Mouse (Mus musculus): Measurements from ENCODE around the gene St6gal1.

St6gal1 gene

DNA sequence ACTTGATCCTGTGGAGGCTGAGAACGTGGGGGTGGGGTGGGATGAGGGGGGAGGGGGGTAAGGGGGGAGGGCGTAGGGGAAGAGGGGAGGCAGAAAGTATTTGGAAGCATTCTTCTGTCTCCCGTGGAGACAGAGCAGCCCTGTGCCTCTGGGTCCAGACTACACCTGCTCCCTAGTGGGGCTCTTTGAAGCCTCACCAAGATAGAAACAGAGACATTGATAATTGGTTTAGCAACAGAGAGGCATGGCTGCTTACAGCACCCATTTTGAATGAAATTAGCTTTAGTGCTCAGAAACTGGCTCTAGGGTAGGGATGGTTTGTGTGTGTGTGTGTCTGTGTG lies 46.3 kb downstream of the St6gal1 start:
- in situ Hi-C loops (cut with MboI; ENCODE audit: unreplicated experiment in 2 of 2): loop anchor here (5.0 kb wide), 2 partner anchors 39 to 44 kb away; no protein-coding TSS in a partner anchor

DNA sequence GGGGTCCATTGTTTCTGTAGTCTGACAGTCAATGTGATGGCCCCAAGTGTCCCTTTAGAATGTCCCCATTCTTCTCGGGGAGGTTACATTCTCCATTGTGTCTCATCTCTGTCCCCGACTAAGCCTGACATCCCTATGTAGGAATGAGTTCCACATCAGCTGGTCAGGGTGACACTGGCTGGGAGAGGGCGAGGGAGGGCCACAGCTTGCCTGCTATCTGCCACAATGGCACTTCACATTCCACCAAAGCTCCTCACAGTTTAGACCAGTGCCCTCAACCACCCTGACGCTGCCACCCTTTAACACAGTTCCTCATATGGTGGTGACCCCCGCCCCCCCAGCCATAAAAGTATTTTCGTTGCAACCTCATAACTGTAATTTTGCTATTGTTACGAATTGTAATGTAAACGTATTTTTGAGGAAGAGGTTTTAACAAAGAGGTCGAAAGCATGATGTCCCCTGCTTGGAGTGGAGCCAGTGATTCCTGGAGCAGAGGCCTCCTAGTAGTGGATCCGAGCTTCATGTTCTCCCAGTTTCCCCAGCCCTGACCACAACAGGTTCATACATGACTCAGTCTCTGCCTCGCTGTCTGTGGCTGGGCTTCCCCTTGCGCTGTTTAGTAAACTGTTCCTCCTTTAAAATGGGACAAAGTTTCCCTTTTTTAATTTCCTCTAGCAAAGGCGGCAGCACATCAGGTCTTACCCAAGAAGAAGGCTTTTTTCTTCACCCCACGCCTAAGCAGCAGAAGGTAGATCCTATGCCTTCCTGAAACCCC lies 47.4 kb downstream of the St6gal1 start:
- in situ Hi-C loops (cut with MboI; ENCODE audit: unreplicated experiment in 2 of 2): loop anchor here (5.0 kb wide), 2 partner anchors 40 to 45 kb away; no protein-coding TSS in a partner anchor

DNA sequence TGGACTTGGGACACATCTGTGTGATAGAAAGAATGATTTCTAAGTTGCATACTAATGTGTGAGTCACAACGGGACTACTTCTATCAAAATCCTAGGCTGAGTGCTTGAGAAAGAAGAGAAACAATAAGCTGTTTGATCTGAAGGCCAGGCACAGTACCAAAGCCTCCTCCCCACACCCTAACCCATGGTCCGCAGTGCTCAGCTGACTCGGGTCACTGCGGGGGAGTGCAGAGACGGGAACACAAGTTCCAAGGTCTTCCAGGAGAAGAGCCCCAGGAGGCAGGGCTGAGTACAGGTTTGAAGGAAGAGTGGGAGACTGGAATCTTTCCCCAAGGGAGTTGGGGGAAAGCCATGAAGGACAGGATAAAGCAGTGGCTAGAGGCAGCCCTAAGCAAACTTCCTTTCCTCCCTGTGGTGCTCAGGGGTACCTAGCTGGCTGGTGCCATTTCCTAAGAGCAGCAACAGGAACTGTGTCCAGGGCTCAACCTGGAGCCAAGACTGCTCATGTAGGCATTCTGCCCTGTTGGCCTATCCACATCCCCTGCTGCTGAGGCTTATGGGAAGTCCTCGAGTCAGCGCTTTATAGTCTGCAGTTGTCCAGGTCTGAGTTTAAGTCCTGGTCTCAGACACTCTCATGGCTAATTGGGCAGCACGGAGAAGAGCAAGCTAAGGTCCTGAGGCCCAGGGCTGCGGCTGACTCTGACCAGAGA lies 48.1 kb downstream of the St6gal1 start:
- in situ Hi-C loops (cut with MboI; ENCODE audit: unreplicated experiment in 2 of 2): loop anchor here (5.0 kb wide), 2 partner anchors 40 to 45 kb away; no protein-coding TSS in a partner anchor

DNA sequence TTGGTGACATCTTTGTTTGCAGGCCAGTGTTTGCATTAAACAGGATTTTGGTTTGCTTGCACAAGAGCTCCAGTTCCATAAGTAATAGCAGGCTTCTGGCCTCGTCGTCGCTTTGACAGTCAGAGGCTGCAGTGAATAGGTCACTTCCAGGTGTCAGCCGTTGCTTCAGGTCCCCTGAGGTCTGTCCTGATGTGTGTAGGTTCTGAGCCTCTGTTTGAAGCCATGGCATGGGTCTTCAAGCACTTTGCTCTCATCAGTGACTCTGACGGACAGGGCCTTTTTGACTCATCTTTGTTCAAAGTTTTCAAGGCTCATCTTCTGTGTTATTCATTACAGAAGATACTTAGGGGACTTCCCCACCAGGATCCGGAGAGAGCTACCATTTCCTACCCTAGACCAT lies 49.5 kb downstream of the St6gal1 start:
- in situ Hi-C loops (cut with MboI; ENCODE audit: unreplicated experiment in 2 of 2): loop anchor here (5.0 kb wide), 2 partner anchors 42 to 47 kb away; no protein-coding TSS in a partner anchor

DNA sequence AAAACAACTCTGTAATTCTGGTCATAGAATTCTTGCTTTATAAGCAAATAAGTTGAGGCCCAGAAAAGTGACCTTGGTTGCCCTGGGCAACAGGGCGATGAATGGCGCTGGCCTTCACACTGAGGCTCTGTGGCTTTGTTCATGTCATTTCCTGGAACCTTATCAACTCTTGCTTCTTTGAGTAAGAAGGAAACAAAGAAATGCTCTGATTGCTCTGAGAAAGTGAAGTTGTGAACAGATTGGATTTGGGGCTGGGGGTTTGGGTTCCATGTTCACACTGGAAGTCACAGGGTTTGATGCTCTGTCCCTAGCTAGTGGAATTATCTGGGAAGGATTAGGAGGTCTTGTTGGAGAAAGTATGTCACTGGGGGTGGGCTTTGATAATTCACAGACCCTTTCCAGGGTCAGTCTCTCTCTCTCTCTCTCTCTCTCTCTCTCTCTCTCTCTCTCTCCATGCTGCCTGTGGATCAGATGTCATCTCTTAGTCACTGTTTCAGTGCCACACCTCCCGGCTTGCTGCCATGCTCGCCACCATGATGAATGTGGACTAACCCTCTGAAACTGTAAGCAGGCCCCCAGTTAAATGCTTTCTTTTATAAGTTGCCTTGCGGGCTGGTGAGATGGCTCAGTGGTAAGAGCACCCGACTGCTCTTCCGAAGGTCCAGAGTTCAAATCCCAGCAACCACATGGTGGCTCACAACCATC lies 50.2 kb downstream of the St6gal1 start:
- in situ Hi-C loops (cut with MboI; ENCODE audit: unreplicated experiment in 2 of 2): loop anchor here (5.0 kb wide), 2 partner anchors 42 to 47 kb away; no protein-coding TSS in a partner anchor

DNA sequence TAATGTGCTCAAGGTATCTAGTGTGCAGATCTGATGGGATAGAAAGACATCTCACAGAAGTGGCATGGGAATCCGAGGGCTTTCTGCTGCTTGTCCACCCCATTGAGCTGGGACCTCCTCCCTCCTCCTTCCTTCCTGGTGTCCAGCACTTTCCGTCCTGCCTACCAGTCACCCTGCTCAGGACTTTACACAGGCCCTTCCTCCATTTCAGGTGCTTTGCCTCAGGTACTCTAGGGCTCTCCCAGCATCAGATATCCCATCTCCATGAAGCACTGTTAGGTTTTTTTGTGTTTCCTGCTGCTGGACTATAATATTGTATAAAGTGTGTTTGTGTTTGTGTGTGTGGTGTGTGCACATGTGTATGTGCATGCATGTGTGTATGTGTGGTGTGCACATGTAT lies 51.1 kb downstream of the St6gal1 start:
- in situ Hi-C loops (cut with MboI; ENCODE audit: unreplicated experiment in 2 of 2): no loop called here

DNA sequence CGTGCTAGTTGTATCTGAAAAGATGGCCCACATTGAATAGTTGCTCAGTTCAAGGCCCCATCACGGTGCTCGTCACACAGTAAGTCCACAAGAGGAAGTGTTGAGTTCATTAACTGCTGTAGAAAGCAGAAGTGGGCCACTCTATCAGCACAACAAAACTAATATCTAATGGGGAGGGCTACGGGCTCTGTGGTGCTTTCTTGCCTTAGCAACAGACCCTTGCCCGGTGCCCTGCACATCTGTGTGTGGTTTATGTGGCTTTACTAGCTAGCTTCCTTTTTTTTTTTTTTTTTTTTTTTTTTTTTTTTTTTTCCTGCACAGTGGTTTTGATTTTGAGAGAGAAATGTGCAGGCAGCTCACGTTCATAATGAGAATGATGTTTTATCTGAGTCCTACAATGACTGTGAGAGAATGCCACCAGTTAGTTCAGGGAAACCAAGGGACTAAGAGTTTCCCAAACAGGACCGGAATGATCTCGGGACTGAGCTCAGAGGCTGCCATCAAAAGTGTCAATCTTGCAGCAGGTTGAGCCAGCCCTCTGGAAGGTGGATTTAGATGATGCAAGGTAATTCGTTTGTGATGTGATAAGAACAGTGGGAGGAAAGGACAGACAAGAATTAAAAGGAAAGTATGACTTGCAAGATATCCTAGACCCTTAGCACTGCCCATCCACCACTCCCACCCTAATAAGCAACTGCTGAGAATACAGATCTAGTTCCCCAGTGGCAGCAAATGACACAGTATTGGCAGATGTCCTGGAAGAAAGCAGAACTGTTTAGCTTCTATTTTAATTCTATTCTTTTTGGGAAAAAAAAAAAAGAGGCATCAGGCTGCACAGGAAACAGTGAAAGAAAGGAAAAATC lies 55.6 kb downstream of the St6gal1 start:
- in situ Hi-C loops (cut with MboI; ENCODE audit: unreplicated experiment in 2 of 2): loop anchor here (5.0 to 10.0 kb wide), 3 partner anchors 42 to 135 kb away; partner anchors contain the start of gene Adipoq (in 1 of the 2)

DNA sequence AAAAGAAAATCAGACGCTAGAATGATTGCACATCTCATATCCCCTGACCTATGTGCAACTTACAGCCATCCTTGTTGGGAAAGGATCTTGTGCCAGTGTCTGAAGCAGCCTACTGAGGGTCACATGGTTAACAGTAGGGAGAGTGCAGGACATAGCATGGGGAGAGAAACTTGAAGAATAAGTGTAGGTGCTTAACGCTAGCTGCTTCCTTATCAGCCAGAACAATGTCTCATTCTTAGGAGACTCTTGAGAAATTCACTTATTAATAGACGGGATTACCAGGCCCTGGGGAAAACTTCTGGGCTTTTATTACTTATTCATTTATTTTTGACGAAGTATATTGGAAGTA lies 56.2 kb downstream of the St6gal1 start:
- in situ Hi-C loops (cut with MboI; ENCODE audit: unreplicated experiment in 2 of 2): loop anchor here (5.0 to 10.0 kb wide), 3 partner anchors 42 to 136 kb away; partner anchors contain the start of gene Adipoq (in 1 of the 2)

DNA sequence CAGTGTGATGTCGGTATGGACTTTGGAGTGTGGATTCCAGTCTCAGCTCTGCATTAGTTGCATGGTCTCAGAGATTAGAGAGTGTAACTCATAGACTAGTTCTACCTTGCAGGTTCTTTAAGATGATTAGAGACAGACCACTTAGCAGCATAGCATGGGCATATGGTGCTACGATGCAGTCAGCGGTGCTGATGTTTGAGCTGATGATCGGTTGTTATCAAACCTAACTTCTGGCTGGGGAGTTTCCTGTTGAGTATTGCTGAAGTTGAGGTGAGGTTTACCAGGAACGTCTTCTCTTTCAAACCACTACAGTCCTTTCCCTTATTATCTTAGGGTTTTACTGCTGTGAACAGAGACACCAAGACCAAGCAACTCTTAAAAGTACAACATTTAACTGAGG lies 57.7 kb downstream of the St6gal1 start:
- in situ Hi-C loops (cut with MboI; ENCODE audit: unreplicated experiment in 2 of 2): loop anchor here (5.0 to 10.0 kb wide), 3 partner anchors 40 to 137 kb away; partner anchors contain the start of gene Adipoq (in 1 of the 2)

DNA sequence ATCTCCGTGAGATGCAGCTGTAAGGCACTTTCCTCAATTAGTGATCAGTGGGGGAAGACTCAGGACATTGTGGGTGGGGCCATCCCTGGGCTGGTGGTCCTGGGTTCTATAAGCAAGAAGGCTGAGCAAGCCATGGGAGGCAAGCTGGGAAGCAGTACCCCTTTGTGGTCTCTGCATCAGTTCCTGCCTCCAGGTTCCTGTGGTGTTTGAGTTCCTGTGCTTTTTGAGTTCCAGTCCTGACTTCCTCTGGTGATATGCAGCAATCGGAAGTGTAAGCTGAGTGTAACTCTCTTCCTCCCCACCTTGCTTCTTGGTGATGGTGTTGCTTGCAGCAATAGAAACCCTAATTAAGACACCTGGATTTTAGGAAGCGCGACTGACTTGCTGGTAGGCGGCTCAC lies 58.4 kb downstream of the St6gal1 start:
- in situ Hi-C loops (cut with MboI; ENCODE audit: unreplicated experiment in 2 of 2): loop anchor here (5.0 to 10.0 kb wide), 3 partner anchors 39 to 138 kb away; partner anchors contain the start of gene Adipoq (in 1 of the 2)

DNA sequence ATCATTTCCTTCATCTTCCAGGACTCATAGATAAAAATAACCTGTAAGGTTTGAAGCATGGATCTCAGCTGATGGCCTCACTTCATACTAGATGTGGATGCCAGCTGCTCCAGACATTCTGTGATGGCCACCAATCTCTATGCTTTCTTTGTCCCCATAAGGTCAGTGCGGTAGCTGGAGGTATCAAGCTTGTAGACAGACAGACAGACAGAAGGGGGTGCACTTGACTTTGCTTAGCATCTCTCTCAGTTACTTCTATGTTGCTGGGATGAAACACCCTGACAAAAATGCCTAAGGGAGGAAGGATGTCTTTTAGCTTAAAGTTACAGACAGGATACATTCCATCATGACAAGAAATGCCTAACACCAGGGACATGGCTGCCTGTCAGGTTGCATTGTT lies 59.1 kb downstream of the St6gal1 start:
- in situ Hi-C loops (cut with MboI; ENCODE audit: unreplicated experiment in 2 of 2): loop anchor here (5.0 to 10.0 kb wide), 3 partner anchors 39 to 139 kb away; partner anchors contain the start of gene Adipoq (in 1 of the 2)

DNA sequence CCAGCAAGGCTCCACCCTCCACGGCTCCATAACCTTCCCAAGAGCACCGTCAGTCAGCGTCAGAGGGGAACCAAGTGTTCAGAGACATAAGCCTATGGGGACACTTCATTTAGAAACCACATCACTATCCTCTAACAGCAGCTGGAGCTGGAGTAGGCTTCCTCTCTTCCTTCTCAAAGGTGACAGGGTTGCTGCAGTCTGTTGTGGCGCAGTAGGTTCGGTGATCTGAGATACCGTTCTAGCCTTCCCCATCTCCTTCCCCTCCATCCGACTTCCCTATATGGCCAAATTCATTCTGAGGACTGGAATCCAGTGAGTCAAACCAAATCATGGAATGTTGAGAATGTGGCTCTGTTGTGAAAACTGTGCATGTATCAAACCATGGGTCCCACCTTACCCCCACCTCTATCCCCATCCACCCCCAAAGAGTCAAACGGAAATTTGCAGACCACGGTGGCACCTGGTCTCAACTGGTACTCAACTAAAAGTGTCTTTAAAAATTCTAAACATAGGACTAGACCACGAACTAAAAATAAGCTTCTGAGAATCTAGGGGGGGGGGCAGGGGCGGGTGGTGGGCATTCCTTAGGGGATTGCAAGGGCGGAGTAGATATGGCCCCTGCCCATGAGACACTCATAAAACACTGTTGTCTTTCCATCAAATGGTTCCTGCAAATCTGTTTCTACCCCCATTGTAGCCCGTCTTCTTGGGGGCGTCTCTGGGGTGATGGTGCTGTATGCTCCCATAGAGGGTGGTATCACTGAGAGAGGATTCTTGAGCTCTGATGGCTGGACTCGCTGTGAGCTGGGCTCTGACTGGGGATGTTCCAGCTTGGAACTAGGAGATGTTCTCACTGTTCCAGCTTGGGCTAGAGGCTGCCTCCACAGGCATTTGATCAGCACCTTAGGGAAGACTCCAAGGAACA lies 60.2 kb downstream of the St6gal1 start:
- in situ Hi-C loops (cut with MboI; ENCODE audit: unreplicated experiment in 2 of 2): loop anchor here (5.0 to 10.0 kb wide), 5 partner anchors 38 to 140 kb away; partner anchors contain the start of gene Adipoq (in 1 of the 2)

DNA sequence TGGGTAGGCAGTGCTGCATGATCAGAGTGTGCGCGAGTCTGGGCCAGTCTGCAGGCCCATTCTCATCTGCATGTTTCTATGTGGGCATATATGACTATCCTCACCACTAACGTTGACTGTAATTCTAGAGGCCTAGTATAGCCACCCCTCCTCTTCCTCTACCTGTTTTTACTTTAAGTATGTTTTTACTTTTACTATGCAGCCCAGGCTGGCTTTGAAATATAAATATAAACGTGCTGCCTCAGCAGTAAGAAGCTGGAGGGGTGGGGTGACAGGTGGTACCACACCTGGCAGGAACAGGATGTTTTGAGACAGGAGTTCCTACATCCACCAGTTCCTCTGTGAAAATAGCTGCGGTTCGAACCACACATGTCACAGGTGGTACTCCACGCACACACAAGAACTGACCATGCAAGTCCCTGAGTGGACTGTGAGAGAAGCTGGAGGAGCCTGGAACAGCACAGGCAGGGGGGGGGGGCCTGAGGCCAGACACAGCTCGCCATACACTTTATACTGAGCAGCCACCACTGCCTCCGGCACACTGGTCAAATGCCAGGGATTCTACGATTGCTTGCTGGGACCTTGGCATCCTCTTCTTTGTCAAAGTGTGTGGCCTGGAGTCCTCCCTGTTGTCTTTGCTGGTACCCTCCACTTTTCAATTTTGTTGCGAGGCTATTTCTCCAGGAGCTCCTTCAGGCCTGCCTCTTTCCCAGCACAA lies 62.0 kb downstream of the St6gal1 start:
- in situ Hi-C loops (cut with MboI; ENCODE audit: unreplicated experiment in 2 of 2): loop anchor here (5.0 to 10.0 kb wide), 4 partner anchors 86 to 142 kb away; partner anchors contain the start of gene Adipoq (in 1 of the 2)

DNA sequence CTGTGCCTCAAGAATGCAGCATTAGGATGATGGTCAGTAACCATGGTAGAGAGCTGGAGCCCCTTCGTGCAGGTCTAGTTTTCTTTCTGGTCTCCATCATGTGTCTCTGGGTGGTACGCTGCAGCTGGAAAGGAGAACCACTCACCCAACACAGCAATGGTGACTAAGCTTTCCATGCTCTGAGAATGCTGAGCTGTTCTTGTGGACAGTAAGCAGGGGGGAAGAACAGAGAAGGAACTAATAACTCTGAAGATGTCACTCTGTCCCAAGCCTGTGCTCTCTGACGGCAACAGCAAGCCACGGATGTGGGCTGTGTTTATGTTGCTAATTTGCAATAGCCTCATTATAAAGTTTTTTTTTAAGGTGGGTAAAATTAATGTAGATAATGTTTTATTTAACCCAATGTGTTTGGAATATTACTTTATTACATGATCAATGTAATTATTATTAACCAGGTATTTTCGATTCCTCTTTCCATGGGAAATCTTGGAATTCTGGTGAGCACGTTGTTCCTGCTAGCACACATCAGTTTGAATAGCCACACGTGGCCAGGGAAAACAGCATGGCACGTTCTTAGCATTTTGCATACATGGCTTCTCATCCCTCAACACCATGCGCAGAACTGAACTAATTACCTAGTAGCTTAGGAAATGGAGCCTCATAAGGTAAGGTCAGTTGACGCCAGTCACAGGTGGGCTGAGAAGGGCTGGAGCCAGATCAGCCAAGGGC lies 62.9 kb downstream of the St6gal1 start:
- in situ Hi-C loops (cut with MboI; ENCODE audit: unreplicated experiment in 2 of 2): loop anchor here (5.0 to 10.0 kb wide), 4 partner anchors 85 to 143 kb away; partner anchors contain the start of gene Adipoq (in 1 of the 2)

DNA sequence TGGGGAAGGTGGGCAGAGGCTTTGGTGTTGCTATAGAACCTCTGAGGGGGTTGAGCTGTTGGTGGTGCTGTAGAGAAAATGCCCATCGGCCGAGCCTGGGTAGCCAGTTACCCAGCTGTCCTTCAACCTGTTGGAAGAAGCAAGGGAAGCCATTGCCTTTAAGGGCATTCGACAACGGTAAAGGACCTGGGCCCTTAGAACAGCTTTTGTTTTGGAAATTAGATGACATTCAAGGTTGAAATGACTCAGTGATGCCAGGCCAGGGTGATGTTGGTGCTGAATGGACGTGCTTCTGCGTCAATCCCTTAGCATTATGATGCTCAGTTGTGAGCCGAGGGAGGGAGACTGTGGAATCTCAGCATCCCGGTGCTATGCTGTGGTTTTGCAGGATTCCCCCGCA lies 63.6 kb downstream of the St6gal1 start:
- in situ Hi-C loops (cut with MboI; ENCODE audit: unreplicated experiment in 2 of 2): loop anchor here (5.0 to 10.0 kb wide), 4 partner anchors 84 to 143 kb away; partner anchors contain the start of gene Adipoq (in 1 of the 2)

DNA sequence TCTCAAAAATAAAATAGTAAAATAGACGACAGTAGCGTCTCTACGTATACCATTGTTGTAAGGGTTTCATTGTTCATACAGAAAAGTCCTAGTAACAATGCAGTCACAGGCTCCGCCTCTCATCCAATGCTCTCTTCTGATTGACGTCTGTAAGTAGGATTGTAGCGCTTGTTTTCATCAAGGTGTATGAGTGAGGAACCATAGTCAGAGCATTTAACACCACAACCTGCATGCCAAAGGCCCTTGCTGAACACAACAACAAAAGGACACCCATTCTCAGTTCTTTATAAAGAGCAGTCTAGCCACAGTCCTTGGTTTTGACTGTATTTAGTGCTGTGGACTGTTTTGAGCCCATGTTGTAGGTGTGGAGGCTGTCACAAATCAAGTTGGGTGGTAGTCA lies 64.9 kb downstream of the St6gal1 start:
- in situ Hi-C loops (cut with MboI; ENCODE audit: unreplicated experiment in 2 of 2): loop anchor here (5.0 to 10.0 kb wide), 4 partner anchors 83 to 145 kb away; partner anchors contain the start of gene Adipoq (in 1 of the 2)

DNA sequence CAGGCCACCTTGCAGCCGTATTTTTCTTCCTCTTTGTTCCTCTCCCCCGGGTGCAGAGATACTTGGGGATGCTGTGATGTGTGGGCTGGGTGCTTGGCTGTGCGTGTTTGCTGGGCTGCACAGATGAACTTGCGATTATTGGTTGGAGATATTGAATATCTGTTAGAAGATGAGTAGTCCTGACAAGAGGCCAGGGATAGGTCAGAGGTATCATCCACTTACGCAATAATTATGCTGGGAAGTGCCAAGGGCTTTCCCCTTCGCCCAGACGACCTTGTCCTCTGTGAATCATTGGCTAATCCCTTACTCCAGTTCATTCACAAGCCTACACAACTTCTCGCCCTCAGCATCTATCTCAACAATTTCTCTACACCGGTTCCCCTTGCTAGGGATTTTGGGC lies 65.6 kb downstream of the St6gal1 start:
- in situ Hi-C loops (cut with MboI; ENCODE audit: unreplicated experiment in 2 of 2): no loop called here
